Mouse (Mus musculus) layer of hippocampus, postnatal 25 days (tissue): Measurements from ENCODE around the gene Ahdc1. TPM values are rescaled to one million over a fixed set of nuclear protein-coding genes. Genes with fewer than 3 reads are reported as not detected.
"Not testable (repeated sequence)": the region's sequence is repeated elsewhere in the genome, so short reads cannot be mapped to it uniquely, and the experiment has no call there.

Experiments
- DNase-seq, 2 experiments: peaks; one replicate each; pipeline ENCODE4 v3.0.0; 2022; ENCODE audit warnings: mixed read lengths in 2 of 2, low spot score in 1 of 2; ENCODE audit errors: extremely low spot score in 1 of 2
- total RNA-seq, 2 experiments: library from RNA; stranded (reverse); gene quantifications; 2 replicates each; pipeline ENCODE4 v1.2.3; 2021

Ahdc1 gene
- total RNA-seq, 2 experiments from 2014 or later: 96.9 to 109 TPM

DNA sequence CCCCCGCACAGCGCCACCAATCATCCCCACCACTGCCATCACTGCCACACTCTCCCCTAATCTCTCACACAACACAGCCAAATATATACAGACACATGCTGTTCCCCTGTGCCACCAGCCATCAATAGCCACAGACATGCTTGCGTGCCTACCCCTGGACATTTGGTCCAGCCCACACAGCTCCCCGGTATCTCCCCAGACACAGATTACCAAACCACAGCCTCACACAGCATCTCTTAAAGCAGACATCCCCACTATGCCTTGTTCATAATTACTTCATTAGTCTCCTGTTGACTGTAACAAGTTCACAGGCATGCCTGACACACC lies 80.4 kb downstream of the Ahdc1 start:
- no peak for DNase-seq

GRCm38 (mm10) chr4:133092453-133092901 lies 81.4 kb downstream of the Ahdc1 start:
- DNase-seq: no peak

- no peak for DNase-seq
Observed at GRCm38 (mm10) chr4:133093056-133093455, 82.0 kb downstream of the Ahdc1 start.

- DNase-seq: no peak
Observed at GRCm38 (mm10) chr4:133093481-133094033, 82.5 kb downstream of the Ahdc1 start.

DNA sequence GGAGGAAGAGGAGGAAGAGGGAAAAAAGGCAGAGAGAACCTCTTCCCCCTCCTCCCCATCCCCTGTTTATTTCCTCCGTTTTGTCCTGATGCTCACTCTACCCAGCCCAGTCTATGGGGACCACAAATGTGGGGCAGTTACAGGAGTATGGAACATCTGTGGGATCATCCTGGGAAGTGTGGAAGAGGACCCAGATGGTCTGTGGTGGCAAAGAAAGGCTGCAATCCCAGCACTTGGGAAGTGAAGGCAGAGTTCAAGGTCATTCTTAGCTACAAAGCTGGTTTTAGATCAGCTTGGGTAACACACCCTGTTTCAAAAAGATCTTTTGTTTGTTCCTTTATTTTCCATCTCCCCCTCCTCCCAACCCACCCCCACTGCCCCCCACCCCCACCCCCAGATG lies 83.2 kb downstream of the Ahdc1 start:
- no peak for DNase-seq

DNA sequence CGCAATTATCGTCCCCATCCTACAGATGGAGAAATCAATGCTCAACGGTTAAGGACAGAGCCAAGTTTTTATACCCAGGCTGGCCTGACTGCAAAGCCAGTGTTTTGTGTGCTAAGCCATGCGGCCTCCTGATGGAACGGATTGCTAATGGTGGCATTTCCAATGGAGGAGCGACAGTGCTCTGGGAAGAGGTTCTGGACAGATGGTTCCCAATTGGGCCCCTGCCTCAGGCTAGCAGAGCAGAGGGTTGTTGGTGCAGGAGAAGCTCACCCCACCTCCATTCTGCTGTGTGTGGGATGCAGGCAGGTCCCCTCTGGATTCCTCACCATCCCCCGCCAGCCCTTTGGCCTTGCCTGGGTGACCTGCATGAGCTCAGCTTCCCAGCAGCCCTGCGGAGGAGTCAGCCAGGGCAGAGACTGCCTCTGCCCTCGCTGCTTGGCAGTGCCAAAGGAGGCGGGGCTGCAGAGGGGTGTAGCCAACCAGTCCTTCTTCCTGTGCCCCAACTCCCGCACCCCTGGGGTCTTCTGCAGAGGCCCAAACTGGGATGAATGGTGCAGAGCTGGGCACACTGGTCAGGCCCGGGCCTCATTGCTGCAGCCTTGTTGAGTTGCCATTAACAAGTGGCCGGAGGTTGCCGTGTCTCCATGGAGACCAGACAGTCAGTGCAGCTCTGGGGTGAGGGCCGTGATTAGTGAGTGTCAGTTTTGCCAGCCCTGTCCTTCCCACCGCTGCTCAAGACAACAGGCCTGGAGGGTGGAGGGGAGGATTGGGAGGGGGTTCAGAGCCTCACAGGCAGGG lies 84.1 kb downstream of the Ahdc1 start:
- peak in 1 of 2 experiments; percentile 56 for DNase-seq

DNA sequence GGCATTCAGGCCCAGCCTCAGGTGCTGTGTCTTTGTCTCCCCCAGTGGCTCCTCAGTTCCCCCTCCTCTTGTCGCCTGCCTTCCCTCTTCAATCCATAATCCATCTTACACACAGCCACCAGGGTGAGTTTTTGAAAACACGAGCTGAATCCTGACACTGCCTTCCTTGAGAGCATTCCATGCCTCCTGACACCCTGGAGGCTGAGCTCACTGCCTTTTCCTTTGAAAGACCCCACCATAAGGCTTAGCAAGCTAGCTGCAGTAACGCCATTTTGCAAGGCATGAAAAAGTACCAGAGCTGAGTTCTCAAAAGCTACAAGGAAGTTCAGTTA lies 84.6 kb downstream of the Ahdc1 start:
- DNase-seq: not testable (repeated sequence)

DNA sequence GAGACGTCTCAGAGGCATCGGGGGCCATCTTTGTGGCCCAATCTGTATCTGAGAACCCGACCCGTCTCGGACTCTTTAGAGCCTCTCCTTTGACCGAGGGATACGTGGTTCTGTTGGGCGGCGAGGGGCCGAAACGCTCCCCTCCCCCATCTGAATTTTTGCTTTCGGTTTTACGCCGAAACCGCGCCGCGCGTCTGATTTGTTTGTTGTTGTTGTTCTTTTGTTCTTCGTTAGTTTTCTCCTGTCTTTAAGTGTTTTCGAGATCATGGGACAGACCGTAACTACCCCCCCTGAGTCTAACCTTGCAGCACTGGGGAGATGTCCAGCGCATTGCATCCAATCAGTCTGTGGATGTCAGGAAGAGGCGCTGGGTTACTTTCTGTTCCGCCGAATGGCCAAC lies 85.6 kb downstream of the Ahdc1 start:
- DNase-seq: not testable (repeated sequence)

- DNase-seq: no peak
Observed at GRCm38 (mm10) chr4:133101751-133102150, 90.7 kb downstream of the Ahdc1 start.

DNA sequence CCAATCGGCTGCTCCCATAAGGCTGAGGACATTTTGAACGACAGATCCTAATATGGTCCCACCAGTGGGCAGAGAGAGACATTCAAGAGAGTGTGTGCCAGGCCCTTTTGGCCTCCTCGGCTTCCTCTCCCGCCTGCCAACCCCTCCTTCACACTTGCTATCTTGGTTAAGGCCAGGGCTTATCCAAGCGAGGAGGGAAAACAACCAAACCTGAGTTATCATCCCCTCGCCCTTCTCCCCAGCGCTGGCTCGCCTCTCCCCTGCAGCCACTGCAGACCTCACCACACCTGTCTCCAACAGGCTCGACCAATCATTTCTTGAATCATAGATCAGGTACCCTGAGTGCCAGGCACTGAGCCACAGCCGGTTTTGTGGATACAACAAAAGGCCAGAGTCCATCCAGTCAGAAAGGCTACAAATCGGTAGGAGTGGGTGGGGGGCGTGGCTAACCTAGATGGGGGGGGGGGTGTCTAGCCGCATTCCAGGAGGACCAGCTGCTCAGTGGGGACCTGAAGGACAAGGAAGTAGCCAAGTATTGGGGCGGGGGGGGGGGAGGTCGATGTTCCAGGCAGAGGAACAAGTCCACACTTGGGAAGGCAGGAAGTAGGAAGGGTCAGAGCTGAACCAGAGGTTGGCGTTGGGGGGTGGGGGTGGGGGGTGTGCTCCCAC lies 92.6 kb downstream of the Ahdc1 start:
- no peak for DNase-seq

DNA sequence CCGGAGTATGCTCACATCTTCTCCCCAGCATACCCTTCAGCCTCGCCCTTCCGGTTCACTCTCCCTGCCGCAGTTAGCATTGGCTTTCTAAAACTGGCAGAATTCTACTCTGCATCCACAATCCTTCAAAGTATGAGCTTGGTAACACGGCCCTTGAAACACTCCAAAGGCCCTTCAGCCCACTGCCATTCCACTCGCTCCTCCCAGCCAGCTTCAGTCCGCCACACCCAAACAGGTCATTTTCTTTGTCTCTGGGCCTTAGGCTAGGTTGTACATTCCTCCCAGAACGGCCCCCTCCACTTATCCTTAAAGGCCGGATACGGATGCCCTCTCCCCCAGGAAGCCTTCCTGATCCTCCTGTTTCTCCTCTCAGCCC lies 93.1 kb downstream of the Ahdc1 start:
- DNase-seq: no peak

DNA sequence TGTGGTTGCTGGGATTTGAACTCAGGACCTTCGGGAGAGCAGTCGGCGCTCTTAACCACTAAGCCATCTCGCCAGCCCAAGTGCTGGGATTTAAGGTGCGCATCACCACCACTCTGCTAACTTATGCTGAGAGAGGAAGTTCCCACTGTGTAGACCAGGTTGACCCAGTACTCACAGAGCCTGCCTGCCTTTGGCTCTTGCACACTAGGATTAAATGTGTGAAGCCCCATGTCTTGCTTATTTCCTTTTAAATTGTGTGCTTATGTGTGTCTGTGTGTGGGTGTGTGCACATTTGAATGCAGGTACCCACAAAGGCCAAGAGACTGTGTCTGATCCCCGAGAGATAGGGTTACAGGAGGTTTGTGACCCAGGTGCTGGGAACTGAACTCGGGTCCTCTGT lies 95.6 kb downstream of the Ahdc1 start:
- DNase-seq: no peak

DNA sequence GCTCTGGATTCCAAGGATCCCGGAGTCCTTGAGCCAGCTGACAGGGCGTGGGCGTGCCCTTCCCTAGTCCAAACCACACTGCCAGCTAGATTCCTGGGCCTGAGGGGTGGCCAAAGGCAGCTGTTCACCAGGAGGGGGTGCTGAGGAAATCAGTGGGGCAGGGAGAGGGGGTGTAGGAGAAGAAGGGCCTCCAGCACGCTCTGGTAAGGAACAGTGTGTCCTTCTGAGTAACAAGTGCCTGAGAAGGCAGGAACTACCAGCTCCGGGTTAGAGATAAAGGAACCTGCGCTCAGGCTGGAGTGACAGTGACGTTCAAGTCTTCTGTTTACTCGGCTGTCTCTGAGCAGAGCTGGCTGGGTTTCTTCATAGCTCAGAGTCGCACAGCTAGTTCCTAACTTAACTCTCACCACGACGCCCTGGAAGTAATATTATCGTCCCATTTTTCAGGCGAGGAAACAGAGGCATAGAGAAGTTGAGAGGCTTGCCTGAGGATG lies 96.8 kb downstream of the Ahdc1 start:
- no peak for DNase-seq

DNA sequence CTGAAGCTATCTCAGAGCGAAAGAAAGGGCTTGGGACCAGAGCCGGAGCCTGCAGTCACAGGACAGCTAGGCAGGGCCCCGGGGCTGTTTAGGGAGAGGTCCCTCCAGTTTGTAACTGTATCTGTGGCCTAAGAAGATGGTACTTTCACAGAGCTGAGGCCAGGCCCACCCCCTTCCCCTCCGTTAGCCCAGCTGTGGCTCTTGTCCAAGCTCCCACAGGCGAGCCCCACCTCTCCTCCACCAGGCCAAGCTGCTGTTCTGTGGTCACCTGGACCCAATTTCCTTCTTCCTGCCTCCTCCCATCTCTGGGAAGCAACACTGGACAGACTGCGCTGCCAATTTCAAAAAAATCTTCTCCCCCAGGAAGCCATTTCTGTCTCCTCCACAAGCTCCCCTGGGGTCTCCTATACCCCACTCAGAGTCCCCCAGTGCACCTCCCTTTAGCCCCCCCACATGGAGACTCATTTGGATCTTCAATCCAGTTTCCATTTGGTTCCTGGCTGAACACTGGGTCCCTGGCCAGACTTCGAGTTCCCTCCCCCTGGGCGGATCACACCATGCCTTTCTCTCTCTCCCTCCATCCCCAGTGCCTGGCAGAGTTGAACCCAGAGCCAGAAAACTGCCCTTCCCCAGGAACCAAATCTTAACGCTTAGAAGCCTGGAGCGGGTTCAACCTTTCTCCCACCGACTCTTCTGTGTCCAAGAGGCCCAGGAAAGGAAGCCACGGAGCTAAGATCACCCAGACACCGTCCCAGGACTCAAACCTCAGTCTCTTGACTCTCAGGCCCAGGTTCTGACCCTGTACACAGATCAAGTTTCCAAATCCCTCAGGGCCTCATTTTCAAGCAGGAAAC lies 97.6 kb downstream of the Ahdc1 start:
- no peak for DNase-seq

DNA sequence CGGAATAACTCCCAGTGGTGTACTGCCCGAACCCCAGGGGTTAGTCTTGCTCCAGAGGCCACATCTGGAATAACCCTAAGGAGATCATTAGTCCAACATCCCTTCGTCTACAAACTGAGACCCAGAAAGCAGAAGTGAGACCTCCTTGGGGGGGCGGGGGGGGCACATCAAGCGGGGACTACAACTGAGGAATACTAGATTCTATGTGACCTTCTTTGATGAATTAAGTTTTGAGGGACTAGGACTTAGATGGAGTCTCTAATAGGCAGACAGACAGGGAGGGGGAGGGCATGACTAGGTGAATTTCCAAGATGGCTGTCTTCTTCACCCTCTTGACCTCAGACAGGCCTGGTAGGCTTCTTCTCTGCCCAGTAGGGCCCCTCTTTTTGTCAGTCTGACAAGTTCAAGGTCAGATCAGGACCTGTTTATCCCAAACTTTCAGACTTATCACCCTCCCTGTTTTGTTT lies 98.3 kb downstream of the Ahdc1 start:
- DNase-seq: no peak

GRCm38 (mm10) chr4:133112175-133112838 lies 101.2 kb downstream of the Ahdc1 start:
- no peak for DNase-seq

GRCm38 (mm10) chr4:133113351-133113882 lies 102.4 kb downstream of the Ahdc1 start:
- DNase-seq: no peak

- no peak for DNase-seq
Observed at GRCm38 (mm10) chr4:133114762-133115161, 103.7 kb downstream of the Ahdc1 start.

- DNase-seq: no peak
Observed at GRCm38 (mm10) chr4:133115721-133116429, 104.8 kb downstream of the Ahdc1 start.
